Mouse (Mus musculus): ENCODE results near the gene Cst11.
"Not testable (repeated sequence)": the region's sequence is repeated elsewhere in the genome, so short reads cannot be mapped to it uniquely, and the experiment has no call there.

Gene Cst11

DNA sequence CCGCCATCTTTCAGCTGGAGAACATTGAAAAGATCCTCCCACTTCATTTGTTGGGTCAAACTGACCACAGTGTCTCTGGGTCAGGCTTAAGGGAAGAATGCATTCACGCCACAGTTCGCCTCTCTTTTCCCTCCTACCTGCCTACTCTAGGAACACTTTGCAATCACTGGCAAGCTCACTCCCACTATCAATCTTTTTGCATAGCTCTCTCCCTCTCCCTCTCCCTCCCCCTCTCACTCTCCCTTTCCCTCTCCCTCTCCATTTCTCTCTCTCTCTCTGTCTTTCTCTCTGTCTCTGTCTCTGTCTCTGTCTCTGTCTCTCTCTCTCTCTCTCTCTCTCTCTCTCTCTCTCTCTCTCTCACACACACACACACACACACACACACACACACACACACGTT, at the start of gene Cst11:
Gene Cst11, minus strand, starts transcription at position 101 of the 400 bp plus-strand sequence.
- ATAC-seq (ENCODE audit: low TSS enrichment), result not testable (repeated sequence)

DNA sequence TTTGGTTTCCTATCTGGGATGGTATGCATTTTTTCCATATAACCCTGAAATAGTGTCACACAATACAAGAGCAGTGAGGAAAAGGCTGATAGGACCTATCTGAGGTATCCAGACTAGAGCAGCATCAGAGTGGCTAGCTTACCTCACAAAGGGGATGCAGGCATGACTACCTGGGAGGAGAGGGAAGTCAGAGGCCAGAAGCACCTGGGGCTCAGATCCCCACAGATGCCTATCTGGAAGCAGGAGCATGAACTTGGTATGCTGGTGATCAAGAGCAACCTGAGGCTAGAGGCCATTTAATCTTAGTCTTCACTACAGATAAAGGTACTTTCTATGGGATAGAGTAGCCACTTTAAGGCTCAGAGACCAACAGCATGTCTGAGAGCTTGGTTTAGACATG, 48.6 kb upstream of the Cst11 start, which contains the start of gene Cst13:
Gene Cst13, plus strand, starts transcription at position 173 of the 400 bp plus-strand sequence.
- ATAC-seq (ENCODE audit: low TSS enrichment), result no peak

DNA sequence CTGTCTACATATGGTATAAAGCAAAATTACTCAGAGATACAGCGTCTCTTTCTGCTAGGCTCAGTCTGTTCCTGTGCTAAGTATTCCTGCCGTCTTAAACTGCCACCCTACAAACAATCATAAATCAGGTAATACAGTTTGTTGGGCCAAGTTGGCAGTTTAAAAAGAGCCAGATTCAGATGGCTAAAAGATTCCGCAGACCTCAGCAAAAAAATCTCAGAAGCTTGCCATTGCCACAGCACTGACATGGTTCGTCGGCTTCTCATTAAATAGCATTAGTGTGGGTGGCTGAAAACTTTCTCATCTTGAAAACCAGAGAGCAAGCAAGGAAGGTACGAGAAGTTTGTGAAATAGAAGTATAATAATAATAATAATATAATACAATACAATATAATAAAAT, 35.4 kb upstream of the Cst11 start:
- no peak for ATAC-seq (ENCODE audit: low TSS enrichment)

DNA sequence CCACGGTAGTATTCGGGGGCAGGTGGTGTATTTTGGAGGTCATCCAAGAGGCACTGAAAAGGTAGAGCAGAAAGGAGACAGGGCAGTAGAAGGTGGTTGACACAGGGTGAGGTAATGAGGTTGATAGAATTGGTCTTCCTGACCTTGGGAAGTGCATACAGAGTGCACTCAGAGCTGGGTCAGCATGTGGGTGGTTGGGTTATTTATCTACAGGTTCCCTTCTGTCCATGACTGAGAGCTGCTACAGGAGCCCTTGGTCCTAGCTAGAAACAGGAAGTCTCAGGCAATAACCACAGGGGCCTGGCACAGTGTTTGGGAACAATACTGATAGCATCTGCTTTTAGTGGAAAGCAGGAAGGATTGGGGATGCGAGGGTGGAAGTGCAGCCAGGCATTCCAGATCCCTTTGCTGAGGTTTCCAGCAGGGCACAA, 30.2 kb upstream of the Cst11 start:
- no peak for ATAC-seq (ENCODE audit: low TSS enrichment)

DNA sequence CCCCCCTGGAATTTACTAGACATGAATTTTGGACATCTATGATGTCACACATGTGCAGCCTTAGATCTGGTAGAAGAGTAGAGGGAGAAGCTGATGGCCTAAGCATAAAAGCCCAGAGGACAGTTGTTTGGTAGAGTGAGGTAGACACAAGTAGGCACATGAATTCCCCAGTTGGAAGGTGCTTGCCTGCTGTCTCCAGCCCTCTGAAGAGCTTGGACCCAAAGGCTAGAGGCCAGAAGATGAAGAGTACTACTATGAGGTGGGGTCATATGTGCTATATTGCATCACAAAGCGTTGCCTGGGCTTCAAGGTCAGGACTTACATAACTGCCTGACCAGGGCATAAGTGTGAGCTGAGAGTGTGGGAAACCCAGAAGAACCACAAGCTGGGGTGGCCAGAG, 27.2 kb upstream of the Cst11 start, which contains the start of gene Cst8:
Gene Cst8, plus strand, starts transcription at position 301 of the 400 bp plus-strand sequence.
- no peak for ATAC-seq (ENCODE audit: low TSS enrichment)

DNA sequence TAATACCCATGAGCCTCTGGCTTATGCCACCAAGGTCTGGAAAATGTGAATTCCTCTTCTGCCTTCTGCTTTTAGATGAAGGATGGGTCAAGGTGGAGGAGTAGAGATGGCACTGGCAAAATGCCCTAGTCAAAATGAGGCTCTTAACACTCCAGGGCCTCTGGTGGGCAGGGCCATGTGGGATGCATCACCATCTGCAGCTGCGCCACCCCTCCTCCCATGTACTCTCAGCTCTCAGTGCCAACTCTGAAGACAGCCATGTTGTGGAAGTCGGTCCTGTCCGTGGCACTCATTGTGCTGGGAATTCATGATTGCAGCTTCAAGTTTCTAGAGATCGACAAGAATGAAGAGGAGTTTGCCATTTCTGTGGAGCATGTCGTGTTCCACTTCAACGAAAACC, 17.8 kb upstream of the Cst11 start, which contains the start of gene Cst12:
Gene Cst12, plus strand, starts transcription at position 220 of the 400 bp plus-strand sequence.
- no peak for ATAC-seq (ENCODE audit: low TSS enrichment)

DNA sequence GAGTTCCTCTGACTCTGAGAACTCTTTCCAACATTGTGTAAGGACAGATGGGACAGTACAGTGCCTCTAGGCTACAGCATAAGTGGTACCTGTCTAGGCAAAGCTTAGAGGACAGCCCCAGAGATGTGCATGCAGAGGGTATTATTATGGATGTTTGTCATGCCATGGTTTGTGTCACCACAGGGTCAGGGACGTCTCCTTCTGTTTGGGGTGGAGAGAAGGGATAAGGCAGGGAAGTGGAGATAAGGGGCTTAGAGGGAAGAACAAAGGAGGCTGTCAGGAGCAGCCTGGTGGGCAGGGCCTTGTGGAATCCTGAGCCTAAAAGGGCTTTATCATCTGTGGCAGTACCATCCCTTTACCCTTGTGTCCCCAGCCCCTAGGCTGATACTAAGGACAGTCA, 10.4 kb upstream of the Cst11 start, which contains the start of gene 8030411F24Rik:
Gene 8030411F24Rik, plus strand, starts transcription at position 301 of the 400 bp plus-strand sequence.
- ATAC-seq (ENCODE audit: low TSS enrichment), result no peak

DNA sequence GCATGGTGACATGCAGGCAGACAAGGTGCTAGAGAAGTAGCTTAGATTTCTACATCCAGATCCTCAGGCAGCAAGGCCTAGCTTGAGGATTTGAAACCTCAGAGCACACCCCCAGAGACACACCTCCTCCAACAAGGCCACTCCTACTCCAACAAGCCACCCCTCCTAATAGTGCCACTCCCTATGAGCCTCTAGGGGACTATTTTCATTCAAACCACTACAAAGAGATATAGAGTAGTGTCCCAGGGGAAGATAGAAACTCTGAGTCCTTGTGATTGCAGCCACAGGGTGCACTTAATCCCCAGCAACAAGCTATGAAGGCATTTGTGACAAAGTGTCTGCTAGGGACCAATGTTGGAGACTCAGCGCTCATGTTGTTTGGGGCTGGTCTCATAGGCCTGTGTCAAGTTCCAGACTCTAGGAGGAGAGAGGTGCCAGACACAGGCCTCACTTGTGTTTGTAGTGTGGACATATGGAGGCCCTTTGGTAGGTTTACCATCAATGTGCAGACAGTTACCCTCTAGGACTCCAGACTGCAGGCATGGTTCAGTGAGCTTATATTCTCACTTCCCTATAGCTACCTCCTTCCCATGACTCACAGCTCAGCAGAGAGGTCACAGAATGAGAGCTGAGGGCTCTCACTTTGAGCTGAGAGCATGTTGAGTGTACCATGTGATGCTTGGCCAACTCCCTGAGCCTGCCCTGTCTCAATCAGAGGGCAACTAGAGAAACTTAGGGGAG, 7.5 kb downstream of the Cst11 start:
- ATAC-seq (ENCODE audit: low TSS enrichment), result no peak

DNA sequence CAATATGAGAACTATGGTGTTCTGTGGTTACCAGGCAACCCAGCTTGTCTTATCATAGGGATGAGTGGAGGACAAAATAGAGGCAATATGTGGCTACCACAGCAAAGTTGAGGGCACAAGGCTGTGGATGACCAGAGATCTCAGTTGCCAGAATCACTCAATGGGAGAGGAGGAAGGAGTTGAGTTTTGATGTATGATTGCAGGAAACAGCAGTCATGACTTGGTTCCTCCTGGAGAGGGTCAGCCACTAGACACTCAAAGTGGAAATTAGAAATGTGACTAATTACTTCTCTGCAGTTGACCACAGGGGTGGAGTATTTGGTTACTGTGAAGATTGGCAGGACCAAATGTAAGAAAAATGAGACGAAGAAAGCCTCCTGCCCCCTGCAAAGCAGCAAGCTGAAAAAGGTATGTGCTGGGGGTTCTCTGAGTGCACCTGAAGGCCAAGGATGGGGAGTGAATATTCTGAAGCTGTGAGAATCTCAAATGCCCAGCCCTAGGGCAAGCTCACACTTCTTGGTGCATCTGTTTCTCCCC, 16.9 kb downstream of the Cst11 start:
- ATAC-seq (ENCODE audit: low TSS enrichment), result no peak

DNA sequence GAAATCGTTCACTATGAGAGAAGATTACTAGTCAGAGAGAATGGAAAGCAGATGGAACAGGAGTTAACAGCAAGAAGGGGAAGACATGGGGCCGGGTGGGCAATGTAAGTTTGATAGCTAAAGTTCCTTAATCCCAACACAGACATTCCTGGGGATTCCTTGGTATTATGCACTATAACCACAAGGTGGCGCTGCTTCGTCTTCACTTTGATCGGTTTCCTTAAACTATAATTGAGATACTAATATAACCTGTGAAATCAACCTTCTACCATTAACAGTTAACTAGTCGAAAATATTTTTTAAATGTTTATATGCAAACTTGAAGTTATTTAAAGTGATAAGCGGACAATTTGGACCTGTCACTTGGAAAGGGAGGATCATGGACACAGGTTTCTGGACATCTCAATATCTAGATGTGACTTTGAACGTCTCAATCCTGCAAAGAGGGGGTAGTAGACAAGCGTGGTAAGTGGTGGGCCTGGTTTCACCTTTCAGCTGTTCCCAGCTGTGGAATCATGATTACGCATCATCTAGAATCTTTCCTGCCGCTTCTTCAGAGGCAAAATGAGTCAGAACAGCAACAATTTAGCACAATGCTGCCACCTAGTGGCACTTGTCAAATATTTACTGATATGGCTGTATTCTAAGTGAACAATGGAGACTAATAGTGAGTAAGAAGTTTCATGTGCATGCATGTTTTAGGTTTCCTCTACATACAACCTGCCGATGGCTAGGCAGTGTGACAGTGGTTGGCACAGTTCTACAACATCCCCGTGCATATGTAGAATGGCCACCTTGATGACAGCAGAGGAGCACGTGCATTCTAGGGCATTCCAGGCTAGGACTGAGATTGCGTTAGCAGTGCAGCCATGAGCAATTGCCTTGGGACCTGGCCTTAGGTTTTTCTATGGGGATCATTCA, 19.1 kb downstream of the Cst11 start:
- ATAC-seq (ENCODE audit: low TSS enrichment), result peak; percentile 95

DNA sequence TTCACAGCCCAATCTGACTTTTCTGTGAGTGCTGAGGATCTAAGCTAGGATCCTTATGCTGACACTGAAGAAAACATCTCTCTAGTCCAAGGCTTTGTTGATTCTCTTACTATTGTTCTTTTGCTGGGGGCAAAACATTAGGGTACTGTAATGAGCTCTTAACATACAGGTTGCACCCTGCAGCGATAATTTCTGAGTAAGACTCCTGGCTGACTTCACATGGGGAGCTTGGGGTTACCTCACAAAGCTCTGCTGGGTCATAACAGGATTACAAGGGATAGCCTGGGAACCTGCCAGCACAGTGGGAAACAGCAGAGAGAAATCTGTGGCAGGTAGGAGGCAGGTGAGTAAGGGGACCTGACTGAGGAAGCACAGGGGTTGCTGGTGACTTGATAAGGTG, 21.2 kb downstream of the Cst11 start, which contains the start of gene Cstl1:
Gene Cstl1, plus strand, starts transcription at position 301 of the 400 bp plus-strand sequence.
- no peak for ATAC-seq (ENCODE audit: low TSS enrichment)

DNA sequence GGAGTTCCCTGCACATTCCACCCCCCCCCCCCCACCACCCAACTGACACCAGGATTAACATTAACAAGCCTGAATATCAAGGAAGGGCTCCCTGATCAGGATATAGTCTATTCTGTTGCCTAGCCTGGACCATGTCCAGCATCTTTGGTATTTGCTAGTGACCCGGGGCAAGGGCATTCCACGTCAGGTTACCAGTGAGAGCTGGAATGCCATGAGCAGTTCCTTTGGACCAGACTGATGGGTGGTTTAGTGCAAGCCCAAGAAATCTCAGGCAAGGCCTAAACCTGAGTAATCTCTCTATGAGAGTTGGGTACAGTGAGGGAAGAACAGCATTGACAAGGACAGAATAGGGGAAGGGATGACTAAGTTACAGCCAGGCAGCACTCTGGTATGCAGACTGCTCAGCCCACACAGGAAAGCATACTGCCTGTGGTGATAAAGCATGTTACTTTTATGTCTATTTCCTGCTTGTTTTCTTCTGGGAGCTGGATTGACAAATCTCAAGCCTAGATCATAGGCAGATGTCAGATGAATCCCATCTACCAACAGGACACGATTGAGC, 27.4 kb downstream of the Cst11 start:
- ATAC-seq (ENCODE audit: low TSS enrichment), result peak; percentile 89

DNA sequence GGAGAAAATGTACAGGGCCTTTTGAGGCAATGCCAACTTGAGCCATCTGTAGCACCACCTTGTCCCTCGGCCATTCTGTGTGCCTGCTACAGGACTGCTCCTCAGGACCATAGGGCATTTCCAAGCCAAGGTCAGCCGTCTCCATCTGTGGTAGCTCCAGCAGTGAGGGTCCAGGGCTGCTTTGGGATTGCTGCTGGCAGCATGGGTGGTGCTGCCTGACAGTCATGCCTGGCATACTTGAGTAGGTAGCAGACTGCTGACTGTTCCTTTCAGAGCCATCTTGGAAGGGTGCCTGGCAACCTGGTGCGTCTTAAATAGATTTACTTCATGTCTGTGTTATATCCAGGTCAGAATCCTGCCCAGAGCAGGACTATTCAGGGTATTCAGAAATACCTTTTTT, 28.3 kb downstream of the Cst11 start:
- ATAC-seq (ENCODE audit: low TSS enrichment), result peak; percentile 96

DNA sequence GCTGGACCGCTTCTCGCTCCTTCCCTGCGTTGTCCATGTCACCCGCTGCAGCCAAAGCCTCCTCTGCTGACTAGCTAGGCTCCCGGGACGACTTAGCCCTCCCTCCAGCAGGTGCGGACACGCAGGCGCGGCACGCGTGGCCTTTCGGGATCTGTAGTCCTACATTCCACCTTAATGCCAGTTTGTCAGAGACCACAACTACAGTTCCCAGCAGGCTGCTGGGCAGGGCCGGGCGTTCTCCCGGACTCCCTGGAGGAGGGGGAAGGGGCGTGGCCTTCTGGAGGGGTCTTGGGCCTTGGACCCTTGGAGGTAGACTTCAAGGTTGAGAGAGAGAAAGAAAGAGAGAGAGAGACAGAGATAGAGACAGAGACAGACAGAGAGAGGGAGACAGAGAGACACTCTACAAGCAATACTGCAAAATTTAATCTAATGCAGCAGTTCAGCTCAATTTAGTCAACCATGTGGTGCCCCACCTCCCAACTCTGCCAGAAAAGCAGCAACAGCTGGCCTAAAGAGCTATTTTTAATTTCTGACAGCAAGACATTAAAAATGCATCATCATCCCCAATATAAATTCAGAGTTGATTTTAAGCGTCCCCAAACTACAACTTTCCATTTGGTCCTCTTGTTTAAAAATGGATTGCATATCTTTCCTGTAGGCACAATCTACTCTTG, 38.8 kb downstream of the Cst11 start, which contains the start of gene Napb:
Gene Napb, minus strand, starts transcription at position 141 of the 674 bp plus-strand sequence.
- ATAC-seq (ENCODE audit: low TSS enrichment), result peak; percentile 92

DNA sequence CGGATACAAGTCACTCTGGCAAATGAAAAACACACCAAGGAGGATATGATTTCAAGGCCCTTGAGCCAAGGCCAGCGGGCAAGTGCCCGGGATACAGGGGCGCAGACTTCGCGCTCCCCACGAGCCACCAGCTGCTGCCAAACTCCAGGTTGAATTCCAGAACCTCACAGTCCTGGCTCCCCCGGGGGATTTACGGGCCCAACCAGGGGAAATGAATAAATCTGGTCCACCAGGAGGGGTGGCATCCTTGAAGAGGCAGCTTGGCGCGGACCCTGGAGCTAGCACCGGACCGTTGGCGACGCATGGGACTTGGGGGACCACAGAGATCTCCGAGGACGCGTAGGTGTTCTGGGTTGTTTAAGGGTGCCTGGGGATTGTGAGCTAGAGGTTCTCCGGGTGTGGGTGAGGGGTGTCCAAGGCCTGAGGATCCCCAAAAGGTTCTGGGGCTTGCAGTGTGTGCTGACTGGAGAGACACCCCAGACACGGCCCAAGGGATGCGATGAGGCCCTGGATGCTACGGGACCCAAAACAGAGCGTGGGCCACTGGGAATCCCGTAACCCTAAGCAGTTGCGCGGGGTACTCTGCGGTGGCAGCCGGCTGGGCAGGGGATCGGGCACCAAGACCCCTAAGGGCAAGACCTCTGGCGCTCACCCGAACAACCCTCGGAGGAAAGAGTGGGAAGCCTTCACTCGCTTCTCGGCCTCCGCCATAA, 39.5 kb downstream of the Cst11 start:
- peak; percentile 33 for ATAC-seq (ENCODE audit: low TSS enrichment)

DNA sequence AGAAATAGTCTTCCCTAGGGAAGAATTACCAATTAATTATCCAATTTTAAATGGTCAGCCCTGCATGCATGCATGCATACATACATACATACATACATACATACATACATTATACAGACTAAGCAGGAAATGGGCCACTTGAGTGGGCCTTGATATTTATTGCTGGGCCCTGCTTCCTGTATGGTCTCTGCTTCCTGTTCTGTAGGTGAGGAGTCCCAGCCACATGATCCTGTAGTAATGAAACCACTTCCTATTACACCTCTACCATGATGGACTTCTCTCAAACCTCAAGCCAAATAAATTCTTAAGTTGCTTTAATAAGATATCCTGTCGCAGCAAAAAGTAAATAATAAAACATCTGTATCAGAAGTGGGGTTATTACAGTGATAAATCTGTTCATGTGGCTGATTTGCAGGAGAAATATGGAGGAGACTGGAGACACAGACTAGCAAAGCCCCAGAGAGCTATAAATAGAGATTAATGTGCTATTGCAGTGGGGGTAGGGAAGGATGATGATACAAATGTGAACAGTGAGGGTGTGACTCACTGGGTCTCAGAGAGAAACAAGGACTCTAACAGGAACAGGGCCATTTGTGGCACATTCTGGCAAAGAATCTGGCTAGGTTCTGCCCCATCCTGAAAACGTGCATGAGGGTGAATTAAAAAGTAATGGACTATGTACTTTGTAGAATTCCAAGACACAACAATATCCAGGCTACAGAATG, 51.9 kb downstream of the Cst11 start:
- ATAC-seq (ENCODE audit: low TSS enrichment), result no peak
